Mouse (Mus musculus) heart, postnatal 0 days (tissue): ENCODE data around the gene Zfp597.

Experiments used
- CTCF ChIP-seq: IDR thresholded peaks from 2 replicates; pipeline ENCODE4 v1.5.1; 2016; ENCODE audit warnings: antibody characterized with exemption, control low read depth, low read depth
- EP300 ChIP-seq: IDR thresholded peaks from 2 replicates; pipeline ENCODE4 v1.6.1; 2016; ENCODE audit warnings: antibody characterized with exemption, low read depth

DNA sequence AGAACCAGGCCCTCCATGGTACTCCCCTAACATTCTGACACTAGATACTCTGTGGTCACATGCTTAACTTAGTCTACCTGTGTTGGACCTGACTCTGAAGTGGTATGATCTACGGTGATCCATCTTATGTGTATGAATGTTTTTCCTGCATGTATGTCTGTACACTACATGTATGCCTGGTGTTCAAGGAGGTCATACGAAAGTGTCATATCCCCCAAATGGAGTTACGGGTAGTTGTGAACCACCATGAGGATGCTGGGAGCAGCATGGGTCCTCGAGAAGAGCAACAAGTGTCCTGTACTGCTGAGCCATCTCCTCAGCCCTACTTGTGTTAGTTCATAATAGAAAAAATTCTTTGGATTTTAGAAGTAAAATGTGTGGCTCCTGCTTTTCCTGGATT is 8.0 kb downstream of the Zfp597 start:
- TF ChIP-seq CTCF = no peak
- TF ChIP-seq EP300 = no peak
